Mouse (Mus musculus) kidney, adult 10 weeks (tissue): ENCODE measurements around the gene Gm5725. TPM values are rescaled to one million over a fixed set of nuclear protein-coding genes. Genes with fewer than 3 reads are reported as not detected.

Source experiments
- polyA plus RNA-seq: library from polyadenylated mRNA; stranded (reverse); fragments of 350-450 nt; fragmentation: Illumina TruSeq; extraction: RNeasy Lipid Tissue Mini Kit (QIAGEN cat#74804); gene quantifications from one replicate; pipeline ENCODE4 v1.2.3, GENCODE M21; 2014; ENCODE audit warnings: low read depth, low replicate concordance

Gene Gm5725
- polyA plus RNA-seq, result not detected

DNA sequence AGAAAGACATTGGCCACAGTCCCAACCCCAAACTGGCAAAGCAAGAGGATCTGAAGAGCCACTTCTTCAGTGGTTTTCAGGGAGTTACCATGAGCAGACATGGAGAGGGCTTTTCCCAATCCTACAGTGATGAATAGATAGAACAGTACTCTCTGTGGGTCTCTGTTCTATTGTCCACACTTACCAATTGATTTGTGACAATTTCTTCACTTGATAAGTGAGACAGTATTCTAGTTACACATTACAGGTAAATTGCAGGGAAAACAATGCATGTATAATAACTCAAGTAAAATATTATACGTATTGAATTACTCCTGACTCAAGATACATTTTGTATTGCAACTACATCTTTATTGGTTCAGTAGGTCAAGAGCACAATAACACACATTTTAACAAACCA lies at the start of gene Gm5725:
Gene Gm5725 (minus strand): TSS at position 101 of the 400 bp plus-strand sequence.

GRCm38 (mm10) chr7:21832051-21832450 lies 12.0 kb downstream of the Gm5725 start, which contains the start of gene Vmn1r135:
Gene Vmn1r135, plus strand, starts transcription at chr7:21832351.

DNA sequence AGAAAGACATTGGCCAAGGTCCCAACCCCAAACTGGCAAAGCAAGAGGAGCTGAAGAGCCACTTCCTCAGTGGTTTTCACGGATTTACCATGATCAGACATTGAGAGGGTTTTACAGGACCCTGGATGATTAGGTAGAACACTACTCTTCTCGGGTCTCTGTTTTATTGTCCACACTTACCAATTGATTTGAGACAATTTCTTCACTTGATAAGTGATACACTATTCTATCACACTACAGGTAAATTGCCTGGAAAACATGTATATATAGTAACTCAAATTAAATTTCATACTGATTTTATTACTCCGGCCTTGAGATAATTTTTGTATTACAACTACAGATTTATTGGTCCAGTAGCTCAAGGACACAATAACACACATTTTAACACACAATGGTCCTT lies 47.4 kb downstream of the Gm5725 start, which contains the start of gene Gm4177:
Gene Gm4177 (minus strand): TSS at position 101 of the 400 bp plus-strand sequence.

Other genes starting within 250 kb of the Gm5725 start
- not detected for gene Vmn1r132, start 230.2 kb downstream of the Gm5725 start, polyA plus RNA-seq
- gene Gm4175, start 82.8 kb downstream of the Gm5725 start, polyA plus RNA-seq, result not detected
- not detected for gene Gm4177, start 47.5 kb downstream of the Gm5725 start, polyA plus RNA-seq
- gene Vmn1r135, start 11.9 kb downstream of the Gm5725 start, polyA plus RNA-seq, result not detected
- gene Gm5891, start 77.0 kb upstream of the Gm5725 start, polyA plus RNA-seq, result not detected
- gene Vmn1r137, start 150.3 kb upstream of the Gm5725 start, polyA plus RNA-seq, result not detected
- gene Vmn1r138, start 184.6 kb upstream of the Gm5725 start, polyA plus RNA-seq, result not detected
- gene Gm6176, start 212.0 kb upstream of the Gm5725 start, polyA plus RNA-seq, result not detected
- gene Vmn1r139, start 224.8 kb upstream of the Gm5725 start, polyA plus RNA-seq, result not detected